Mouse (Mus musculus) heart, adult 2 months (tissue): ENCODE data around the gene Fam213b.

Source experiments
- CTCF ChIP-seq: fragments of 200-600 bp; IDR thresholded peaks from 2 replicates; pipeline ENCODE4 v1.8.1; 2022; ENCODE audit warnings: antibody characterized with exemption, mild to moderate bottlenecking, moderate library complexity
- EP300 ChIP-seq: fragments of 200-500 bp; IDR thresholded peaks from 2 replicates; pipeline ENCODE4 v1.6.1; 2011; ENCODE audit warnings: low read depth, low read length, control low read depth; ENCODE audit not compliant: insufficient read depth
- POLR2A ChIP-seq: fragments of 200-500 bp; IDR thresholded peaks from 2 replicates; pipeline ENCODE4 v1.6.1; 2011; ENCODE audit warnings: mild to moderate bottlenecking, low read depth, low read length, control low read depth; ENCODE audit not compliant: insufficient read depth

DNA sequence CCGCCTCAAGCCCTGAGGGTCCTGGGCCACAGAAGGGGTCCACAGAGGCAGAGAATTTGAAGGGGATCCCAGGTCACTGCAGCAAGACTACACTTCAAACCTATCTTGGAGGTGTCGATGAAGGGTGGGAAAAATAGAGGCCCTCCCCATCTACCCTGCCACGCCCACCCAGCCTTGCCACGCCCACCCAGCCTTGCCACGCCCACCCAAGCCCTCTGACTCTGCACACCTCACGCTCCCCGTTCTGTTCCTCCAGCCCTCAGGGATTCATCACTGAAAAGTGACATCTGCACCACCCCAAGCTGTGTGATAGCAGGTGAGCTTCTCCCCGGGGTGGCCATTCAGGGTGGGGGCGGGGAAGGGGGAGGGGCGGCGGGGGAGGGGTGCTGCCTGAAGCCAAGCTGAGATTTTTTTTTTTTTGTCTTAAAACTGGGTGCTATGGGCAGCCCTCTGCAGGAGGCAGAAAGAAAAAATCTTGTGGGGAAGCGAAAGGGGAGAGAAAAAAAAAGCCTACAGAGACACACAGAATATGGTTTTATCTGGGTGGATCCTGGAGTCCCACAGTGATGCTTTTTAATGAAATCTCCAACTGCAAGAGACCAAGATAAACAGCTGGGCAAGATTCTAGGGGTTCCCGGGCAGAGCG lies 16.8 kb downstream of the Fam213b start:
- no peak for TF ChIP-seq CTCF
- TF ChIP-seq EP300 = no peak
- no peak for TF ChIP-seq POLR2A
